Mouse (Mus musculus): ENCODE data around the gene Hyal3.

DNA sequence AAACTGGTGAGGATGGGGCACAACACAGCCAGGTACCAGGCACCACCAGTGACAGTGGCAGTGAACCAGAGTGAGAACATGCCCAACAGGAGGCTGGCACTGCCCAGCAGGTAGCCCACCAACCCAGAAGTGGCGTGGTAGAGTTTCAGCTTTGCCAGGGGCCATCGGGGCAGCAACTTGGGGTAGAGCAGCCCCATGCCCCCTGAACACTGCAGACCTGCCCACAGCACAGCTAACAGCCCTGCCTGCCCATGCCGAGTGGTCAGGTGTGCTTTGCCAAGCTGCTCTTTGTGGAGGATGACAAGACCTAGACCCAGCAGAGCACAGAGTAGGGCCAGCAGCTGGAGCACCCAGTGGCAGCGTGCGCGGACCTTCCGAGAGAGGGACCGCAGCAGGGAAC lies 40.7 kb upstream of the Hyal3 start:
- TF ChIP-seq CTCF (IDR thresholded peaks at IDR 0.05 in 2 of 3, conservative IDR thresholded peaks at IDR 0.05 in 1 of 3; ENCODE audit: control insufficient read depth in 1 of 3, insufficient read depth in 1 of 3, low read depth in 2 of 3, low read length in 3 of 3, poor library complexity in 1 of 3, severe bottlenecking in 1 of 3) (no peak), TCF12 (IDR thresholded peaks at IDR 0.05; ENCODE audit: low read depth, low read length) (no peak), POLR2A (IDR thresholded peaks at IDR 0.05; ENCODE audit: control insufficient read depth in 1 of 2, insufficient read depth in 1 of 2, low read depth in 1 of 2, low read length in 2 of 2, poor library complexity in 1 of 2) (no peak), ZNF384 (IDR thresholded peaks at IDR 0.05; ENCODE audit: low read depth, low read length) (no peak), TBP (IDR thresholded peaks at IDR 0.05; ENCODE audit: low read depth, low read length) (no peak), RCOR1 (IDR thresholded peaks at IDR 0.05; ENCODE audit: low read depth, low read length) (no peak), MAX (IDR thresholded peaks at IDR 0.05; ENCODE audit: low read length) (no peak), CHD1 (IDR thresholded peaks at IDR 0.05; ENCODE audit: low read depth, low read length) (no peak), USF1 (IDR thresholded peaks at IDR 0.05; ENCODE audit: low read depth, low read length) (no peak)
